Mouse (Mus musculus) forebrain, postnatal 0 days (tissue): ENCODE data around the gene Armc12. TPM values are rescaled to one million over a fixed set of nuclear protein-coding genes. Genes with fewer than 3 reads are reported as not detected.
"Not testable (repeated sequence)": the region's sequence is repeated elsewhere in the genome, so short reads cannot be mapped to it uniquely, and the experiment has no call there.

Experiments used
- ATAC-seq: fragments of 200-750 bp; cut with Nextera tagmentation; 2 replicates; pipeline ENCODE4 v1.8.0; 2017; ENCODE audit warnings: mild to moderate bottlenecking, moderate library complexity
- DNase-seq: peaks from one replicate; pipeline ENCODE4 v3.0.0-alpha.2; 2015
- H3K27ac ChIP-seq: fragments of 300-500 bp; sonication (generic); 2 replicates; pipeline ENCODE4 v1.5.1; 2014; ENCODE audit warnings: low read depth, mild to moderate bottlenecking, antibody characterized with exemption, low read length, moderate library complexity, mixed read lengths
- H3K27me3 ChIP-seq: fragments of 300-500 bp; sonication (generic); 2 replicates; pipeline ENCODE4 v1.6.1; 2014; ENCODE audit warnings: mild to moderate bottlenecking, low read length, mixed read lengths; ENCODE audit not compliant: insufficient read depth
- H3K36me3 ChIP-seq: fragments of 300-500 bp; sonication (generic); 2 replicates; pipeline ENCODE4 v1.6.1; 2014; ENCODE audit warnings: mild to moderate bottlenecking, moderate library complexity; ENCODE audit not compliant: insufficient read depth
- H3K4me1 ChIP-seq: fragments of 300-500 bp; sonication (generic); 2 replicates; pipeline ENCODE4 v1.6.1; 2014; ENCODE audit warnings: antibody characterized with exemption; ENCODE audit not compliant: insufficient read depth
- H3K4me2 ChIP-seq: fragments of 300-500 bp; sonication (generic); 2 replicates; pipeline ENCODE4 v1.6.1; 2014; ENCODE audit warnings: low read depth, mild to moderate bottlenecking, moderate library complexity
- H3K4me3 ChIP-seq: fragments of 300-500 bp; sonication (generic); 2 replicates; pipeline ENCODE4 v1.5.1; 2014; ENCODE audit warnings: low read depth, low read length, mixed read lengths
- H3K9ac ChIP-seq: fragments of 300-500 bp; sonication (generic); 2 replicates; pipeline ENCODE4 v1.6.1; 2014; ENCODE audit warnings: mild to moderate bottlenecking
- H3K9me3 ChIP-seq: fragments of 300-500 bp; sonication (generic); 2 replicates; pipeline ENCODE4 v1.6.1; 2016; ENCODE audit warnings: low read length
- CTCF ChIP-seq: sonication (generic); IDR thresholded peaks from 2 replicates; pipeline ENCODE4 v1.5.1; 2016; ENCODE audit warnings: antibody characterized with exemption, control low read depth, low read depth
- WGBS: fragments of 180-500 bp; shearing (Covaris S2); extraction: QIAGEN DNeasy Blood & Tissue Kit; methylation state at CpG from one replicate; pipeline ENCODE4 v1.1.7; 2014; 5-methylcytosine and 5-hydroxymethylcytosine counted together
- polyA plus RNA-seq: library from polyadenylated mRNA; unstranded; fragments of >200 nt; fragmentation: Nextera tagmentation; extraction: Ambion mirVana; gene quantifications from 2 replicates; pipeline ENCODE4 v1.2.1, GENCODE M21; 2015
- total RNA-seq: library from RNA; depleted of rRNA; stranded (reverse); fragments of >200 nt; gene quantifications from 2 replicates; pipeline ENCODE4 v1.2.3, GENCODE M21; 2014

Gene Armc12
- total and polyA plus RNA-seq, 2 experiments from 2014 or later: not detected

DNA sequence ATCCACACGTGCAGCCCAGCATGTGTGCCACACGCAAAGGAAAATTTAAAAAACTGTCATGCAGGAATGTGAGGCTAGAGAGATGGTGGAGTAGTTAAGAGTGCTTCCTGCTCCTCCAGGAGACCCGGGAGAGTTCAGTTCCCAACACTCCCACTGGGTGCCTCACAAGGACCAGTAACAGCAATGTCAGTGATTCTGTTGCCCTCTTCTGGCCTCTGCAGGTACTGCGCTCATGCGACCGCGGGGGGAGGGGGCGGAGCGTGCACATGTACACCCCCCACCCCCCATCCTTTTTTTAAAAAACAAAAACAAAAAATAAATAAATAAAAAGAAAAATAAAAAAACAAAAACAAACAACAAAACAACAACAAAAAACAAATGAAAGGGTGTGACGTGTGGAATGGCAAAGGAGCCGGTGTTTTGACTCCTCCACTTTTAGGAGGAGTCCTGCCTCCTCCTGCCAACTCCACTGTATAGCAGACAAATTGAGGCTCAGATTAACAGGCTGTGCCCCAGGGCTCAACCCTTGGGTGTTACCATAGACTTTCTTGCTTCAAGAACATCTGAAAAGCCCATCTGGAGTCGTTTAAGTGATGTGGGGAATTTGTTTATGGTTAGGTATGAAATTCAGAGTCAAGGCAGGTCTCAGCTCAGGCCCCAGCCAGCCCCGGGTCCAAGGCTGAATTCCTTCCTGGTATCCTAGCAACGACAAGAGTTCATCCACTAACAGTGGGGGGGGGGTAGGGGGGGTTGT lies 22.6 kb downstream of the Armc12 start:
- Histone ChIP-seq H3K4me3 (no peak overlapping the region), H3K4me1 (no peaks in the 10 kb centered on the region), H3K4me2 (no peak overlapping the region), H3K9ac (no peak overlapping the region), H3K9me3 (no peaks in the 10 kb centered on the region), H3K27me3 (no peaks in the 10 kb centered on the region), H3K36me3 (no peaks in the 10 kb centered on the region), H3K27ac (no peak overlapping the region)
- peak; percentile 84 for ATAC-seq
- TF ChIP-seq CTCF: peak; percentile 93
- peak; percentile 81 for DNase-seq
- 5% methylated on average over 14 of the region's 14 CpGs for WGBS

DNA sequence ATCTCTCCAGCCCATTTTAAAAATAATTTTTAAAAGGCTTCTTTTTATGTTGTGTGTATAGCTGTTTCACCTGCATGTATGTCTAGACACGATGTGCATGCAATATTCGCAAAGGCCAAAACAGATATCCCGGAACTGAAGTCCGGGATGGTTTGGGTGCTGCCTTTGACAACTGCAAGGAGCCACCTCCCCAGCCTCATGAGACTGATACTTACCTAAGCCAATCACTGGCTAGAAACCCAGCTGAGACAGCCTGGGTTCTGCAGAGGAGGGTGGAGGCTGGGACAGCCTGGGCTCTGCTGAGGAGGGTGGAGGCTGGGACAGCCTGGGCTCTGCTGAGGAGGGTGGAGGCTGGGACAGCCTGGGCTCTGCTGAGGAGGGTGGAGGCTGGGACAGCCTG lies 23.4 kb downstream of the Armc12 start:
- 94% methylated on average over 4 of the region's 4 CpGs for WGBS
- ATAC-seq: not testable (repeated sequence)

DNA sequence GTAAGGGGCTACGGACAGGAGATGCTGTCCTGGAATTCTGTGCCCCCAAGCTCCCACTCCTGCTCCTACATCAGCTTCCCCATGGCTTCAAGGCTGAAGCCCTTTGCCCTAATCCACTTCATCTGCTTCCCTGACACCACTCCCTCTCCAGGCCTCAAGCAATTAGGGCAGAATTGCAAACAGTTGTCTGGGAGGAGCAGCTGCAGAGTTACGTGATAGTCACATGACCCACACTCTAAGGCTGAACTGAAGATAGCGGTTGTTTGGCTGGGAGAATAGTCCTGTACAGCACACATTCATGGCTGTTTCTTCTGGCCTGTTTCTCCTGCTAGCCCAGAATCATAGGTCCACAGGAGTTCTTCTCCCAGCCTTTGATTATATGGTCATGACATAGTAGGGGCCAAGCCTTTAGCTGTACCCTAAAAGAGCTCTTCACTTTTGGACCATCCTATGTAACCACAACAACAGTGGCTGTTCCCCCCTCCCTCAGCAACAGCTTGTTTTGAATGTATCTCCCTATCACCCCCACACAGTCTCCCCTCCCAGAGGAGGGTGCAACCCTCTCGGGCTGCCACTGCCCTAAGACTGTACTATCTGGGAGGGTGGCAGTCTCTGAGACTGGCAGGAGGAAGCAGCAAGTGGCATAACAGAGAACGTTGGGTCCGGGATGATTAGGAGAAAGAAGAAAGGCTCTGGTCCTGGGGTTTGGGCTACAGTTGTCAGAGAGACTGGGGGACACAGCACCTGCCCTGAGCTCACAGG lies 26.2 kb downstream of the Armc12 start:
- no peaks in the 10 kb centered on the region for H3K27me3 ChIP-seq
- H3K27ac ChIP-seq: no peak overlapping the region
- peak; percentile 17 for DNase-seq
- WGBS: 58% methylated on average over 6 of the region's 6 CpGs
- peak; percentile 49 for ATAC-seq
- no peaks in the 10 kb centered on the region for H3K36me3 ChIP-seq
- H3K9ac ChIP-seq: no peak overlapping the region
- H3K4me3 ChIP-seq: no peak overlapping the region
- no peak overlapping the region for H3K4me2 ChIP-seq
- TF ChIP-seq CTCF: no peak
- no peaks in the 10 kb centered on the region for H3K4me1 ChIP-seq
- H3K9me3 ChIP-seq: no peaks in the 10 kb centered on the region

More for the DNA sequence above, 23.4 kb downstream of the Armc12 start:
- H3K9me3 ChIP-seq, H3K4me3 ChIP-seq, H3K4me1 ChIP-seq, H3K27me3 ChIP-seq, H3K9ac ChIP-seq, H3K27ac ChIP-seq, H3K36me3 ChIP-seq, H3K4me2 ChIP-seq, DNase-seq: not testable (repeated sequence)

DNA sequence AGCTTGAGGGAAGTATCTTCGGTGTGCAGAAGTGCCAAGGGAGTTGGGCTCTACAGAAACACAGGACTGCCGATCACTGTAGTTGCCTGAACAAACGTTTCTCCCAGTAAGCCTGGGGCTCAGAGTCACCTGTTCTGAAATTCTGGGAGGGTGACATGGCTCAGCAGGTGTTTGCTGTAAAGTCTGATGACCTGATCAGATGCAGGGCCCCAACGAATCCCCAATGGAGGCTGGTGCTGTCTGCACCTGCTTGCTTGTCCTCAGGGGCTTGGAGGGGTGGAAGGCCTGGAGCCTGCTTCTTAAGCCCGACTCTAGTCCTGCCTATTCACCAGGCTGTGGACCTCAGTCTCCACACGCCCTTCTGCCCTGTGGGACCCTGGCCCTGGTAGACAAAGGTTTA lies 27.2 kb downstream of the Armc12 start:
- no peak overlapping the region for H3K27ac ChIP-seq
- no peak overlapping the region for H3K9ac ChIP-seq
- no peak for DNase-seq
- no peaks in the 10 kb centered on the region for H3K4me1 ChIP-seq
- no peaks in the 10 kb centered on the region for H3K9me3 ChIP-seq
- no peak overlapping the region for H3K4me2 ChIP-seq
- H3K4me3 ChIP-seq: no peak overlapping the region
- H3K27me3 ChIP-seq: no peaks in the 10 kb centered on the region
- no peak for TF ChIP-seq CTCF
- 81% methylated on average over 6 of the region's 6 CpGs for WGBS
- H3K36me3 ChIP-seq: no peaks in the 10 kb centered on the region
- no peak for ATAC-seq

DNA sequence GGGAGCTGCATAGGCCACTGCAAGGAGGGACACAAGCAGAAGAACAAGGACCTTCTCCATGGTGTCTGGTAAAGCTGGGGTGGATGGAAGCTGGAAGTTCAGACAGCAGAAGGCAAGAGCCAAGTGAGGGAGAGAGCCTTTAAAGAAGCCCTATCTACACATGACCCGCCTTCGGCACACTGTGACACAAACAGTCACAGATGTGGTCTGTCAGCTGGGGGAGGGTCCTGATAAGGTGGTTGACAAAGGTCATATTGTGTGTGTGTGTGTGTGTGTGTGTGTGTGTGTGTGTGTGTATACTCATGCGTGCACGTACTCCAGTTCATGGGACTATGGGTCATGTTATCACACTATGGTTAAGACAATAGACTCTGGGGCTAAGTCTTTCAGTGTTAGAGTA lies 30.0 kb downstream of the Armc12 start, which contains the start of gene Clps:
Gene Clps (minus strand): TSS at position 169 of the 400 bp plus-strand sequence.
- Histone ChIP-seq H3K9ac (no peak within 1 kb of the TSS), H3K27ac (no peak within 1 kb of the TSS), H3K36me3 (no peaks in the 10 kb centered on the region), H3K27me3 (no peaks in the 10 kb centered on the region), H3K9me3 (no peaks in the 10 kb centered on the region), H3K4me1 (no peaks in the 10 kb centered on the region), H3K4me2 (no peak within 1 kb of the TSS), H3K4me3 (no peak within 1 kb of the TSS)
- TF ChIP-seq CTCF: no peak
- 88% methylated on average over 4 of the region's 4 CpGs for WGBS
- DNase-seq (no peak), ATAC-seq (no peak)

DNA sequence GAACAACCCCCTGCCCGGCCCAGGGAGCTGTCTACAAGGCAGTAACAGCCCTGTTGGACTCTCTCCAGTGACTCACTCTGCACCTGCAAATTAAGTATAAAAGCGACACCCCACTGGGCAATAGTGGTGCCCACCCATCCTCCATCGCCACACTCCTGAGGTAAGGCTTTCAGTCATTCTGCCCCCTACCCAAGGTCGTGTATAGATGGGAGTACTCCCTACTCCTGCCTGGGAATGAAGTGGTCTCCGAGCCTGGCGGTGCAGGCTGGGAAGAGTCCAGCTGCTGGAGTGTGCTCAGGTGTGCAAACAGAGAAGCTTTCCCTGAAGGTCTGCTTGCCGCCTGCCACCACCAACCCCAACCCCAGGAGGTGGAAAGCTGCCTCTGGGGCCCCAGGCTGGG lies 31.0 kb downstream of the Armc12 start:
- WGBS: 66% methylated on average over 7 of the region's 7 CpGs

DNA sequence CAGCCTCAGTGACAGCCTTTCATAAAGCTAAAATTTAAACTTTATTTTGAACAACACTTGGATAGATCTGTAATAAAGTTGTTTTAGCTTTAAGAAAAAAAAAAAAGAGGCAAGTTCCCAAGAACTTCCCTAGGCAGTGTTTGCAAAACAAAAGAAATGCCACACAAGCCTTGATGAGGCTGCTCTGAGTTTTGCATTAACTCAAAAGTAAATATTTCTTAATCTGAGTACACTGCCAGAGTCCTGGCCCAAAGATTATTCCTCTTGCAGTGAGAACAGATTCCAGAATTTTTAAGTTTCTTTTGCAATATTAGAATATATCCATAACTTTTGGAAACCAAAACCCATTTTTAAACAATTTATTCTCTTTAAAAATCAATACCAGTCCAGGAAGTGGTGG lies 34.6 kb downstream of the Armc12 start:
- no peak for DNase-seq
- no peak for TF ChIP-seq CTCF

More for the DNA sequence above, 31.0 kb downstream of the Armc12 start:
- Histone ChIP-seq H3K27me3 (no peaks in the 10 kb centered on the region), H3K9ac (no peak overlapping the region), H3K4me3 (no peak overlapping the region), H3K36me3 (no peaks in the 10 kb centered on the region), H3K27ac (no peak overlapping the region), H3K4me1 (no peaks in the 10 kb centered on the region), H3K9me3 (no peaks in the 10 kb centered on the region), H3K4me2 (no peak overlapping the region)
- ATAC-seq (no peak), DNase-seq (no peak)
- TF ChIP-seq CTCF: no peak

More for the DNA sequence above, 34.6 kb downstream of the Armc12 start:
- Histone ChIP-seq H3K27ac (no peak overlapping the region), H3K4me1 (no peaks in the 10 kb centered on the region), H3K9me3 (no peaks in the 10 kb centered on the region), H3K9ac (no peak overlapping the region), H3K4me2 (no peak overlapping the region), H3K27me3 (no peaks in the 10 kb centered on the region), H3K36me3 (no peaks in the 10 kb centered on the region), H3K4me3 (no peak overlapping the region)
- no peak for ATAC-seq
